Mouse (Mus musculus): ENCODE measurements around the gene Mast4.

GRCm38 (mm10) chr13:102700744-102701143 is 633.6 kb downstream of the Mast4 start:
- TF ChIP-seq CTCF (IDR thresholded peaks at IDR 0.05) (no peak), EP300 (IDR thresholded peaks at IDR 0.05; ENCODE audit: insufficient read depth, low read depth, low read length) (no peak)

Measured in heart, adult 2 months (tissue).